Mouse (Mus musculus) olfactory bulb, adult 2 months (tissue): Measurements from ENCODE around the gene Gpr107. TPM values are rescaled to one million over a fixed set of nuclear protein-coding genes. Genes with fewer than 3 reads are reported as not detected.

Experiments used
- H3K27ac ChIP-seq: fragments of 200-500 bp; 2 replicates; pipeline ENCODE4 v1.5.1; 2012; ENCODE audit warnings: low read depth, low read length; ENCODE audit not compliant: insufficient read depth
- H3K4me1 ChIP-seq: fragments of 200-500 bp; 2 replicates; pipeline ENCODE4 v1.6.1; 2012; ENCODE audit warnings: low read length; ENCODE audit not compliant: control insufficient read depth, insufficient read depth
- H3K4me3 ChIP-seq: fragments of 200-500 bp; 2 replicates; pipeline ENCODE4 v1.5.1; 2012; ENCODE audit warnings: mild to moderate bottlenecking, low read depth, low read length, moderate library complexity; ENCODE audit not compliant: insufficient read depth
- CTCF ChIP-seq: fragments of 200-500 bp; IDR thresholded peaks from 2 replicates; pipeline ENCODE4 v1.5.1; 2012; ENCODE audit warnings: low read depth, mild to moderate bottlenecking, low read length, moderate library complexity; ENCODE audit not compliant: insufficient read depth
- POLR2A ChIP-seq: fragments of 200-500 bp; IDR thresholded peaks from 2 replicates; pipeline ENCODE4 v1.6.1; 2012; ENCODE audit warnings: mild to moderate bottlenecking, low read depth, low read length, moderate library complexity; ENCODE audit not compliant: insufficient read depth
- WGBS: fragments of 180-500 bp; shearing (Covaris S2); methylation state at CpG from one replicate; pipeline ENCODE4 v1.1.7; 2018; 5-methylcytosine and 5-hydroxymethylcytosine counted together
- polyA plus RNA-seq: library from polyadenylated mRNA; stranded (reverse); fragments of >200 nt; gene quantifications from 2 replicates; pipeline ENCODE4 v1.2.4, GENCODE M21; 2012; ENCODE audit warnings: low replicate concordance; ENCODE audit not compliant: missing spikeins, insufficient read depth, insufficient read length

Gene Gpr107
- polyA plus RNA-seq, result not detected in 2 replicates

DNA sequence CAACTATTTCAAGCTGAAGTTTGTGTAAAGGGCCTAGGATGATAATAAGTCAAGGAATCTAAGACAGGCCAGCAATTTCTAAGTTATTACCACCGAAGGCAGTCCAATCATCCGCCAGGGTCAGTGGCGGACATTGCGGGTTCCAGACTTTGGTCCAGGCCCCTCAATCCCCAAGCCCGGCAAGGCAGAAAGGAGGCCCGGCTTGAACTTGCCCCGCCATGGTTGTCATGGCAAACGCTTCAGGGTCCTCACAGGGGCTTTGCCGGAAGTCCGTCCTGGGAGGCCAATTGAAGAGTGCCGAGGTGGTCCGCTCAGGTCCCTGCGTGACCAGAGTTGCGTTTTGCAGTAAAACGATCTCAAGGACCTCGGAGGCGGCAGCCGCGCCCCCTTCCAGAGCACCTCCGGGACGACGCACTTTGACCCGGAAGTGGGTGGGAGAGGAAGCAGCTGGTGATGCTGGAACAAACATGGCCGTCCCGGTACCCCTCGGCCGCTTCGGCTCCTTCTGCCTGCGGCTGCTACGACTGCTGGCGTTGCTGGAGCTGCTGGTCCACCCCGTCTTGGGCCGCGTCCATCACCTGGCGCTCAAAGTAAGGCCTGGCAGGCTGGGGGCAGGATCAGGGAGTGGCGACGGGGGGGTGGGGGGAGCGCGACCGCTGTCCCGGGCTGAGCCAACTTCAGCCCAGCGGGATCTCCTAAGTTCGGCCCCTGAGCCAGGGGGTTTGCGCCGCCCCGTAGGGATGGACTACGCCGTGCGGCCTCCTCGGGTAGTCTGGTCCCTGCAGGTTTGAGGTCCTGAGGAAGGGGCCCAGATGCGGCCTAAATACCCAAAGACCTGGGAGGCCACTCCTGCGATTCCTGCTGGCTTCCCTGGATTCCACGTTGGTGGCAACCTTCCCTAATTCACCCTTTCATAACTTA lies at the start of gene Gpr107:
Gene Gpr107, plus strand, starts transcription at position 425 of the 921 bp plus-strand sequence.
- TF ChIP-seq CTCF, result no peak
- peak; percentile 44 for TF ChIP-seq POLR2A
- Histone ChIP-seq H3K4me3 (peak within 1 kb of the TSS; percentile 81), H3K4me1 (peaks cover 2% of the 10 kb centered on the region; the same call in 1 of the 2 replicates), H3K27ac (no peak within 1 kb of the TSS)
- WGBS, result under 1% methylated on average over 53 of the region's 53 CpGs

DNA sequence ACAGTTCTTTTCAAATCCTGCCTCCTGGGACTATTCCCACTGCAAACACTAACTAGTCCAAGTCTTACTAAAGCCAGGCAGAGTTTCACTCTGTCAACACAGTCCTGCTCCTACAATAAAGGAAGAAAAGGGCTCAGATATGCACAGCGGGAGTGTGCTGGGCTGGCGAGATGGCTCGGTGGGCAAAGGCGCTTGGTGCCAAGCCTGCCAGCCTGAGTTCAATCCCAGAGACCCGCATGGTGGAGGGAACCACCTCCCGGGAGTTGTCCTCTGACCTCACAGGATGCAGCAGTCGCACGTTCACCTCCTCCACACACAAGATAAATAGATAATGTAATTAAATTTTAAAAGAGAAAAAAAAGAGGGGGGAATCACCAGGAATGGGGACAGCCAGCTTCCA lies 48.8 kb upstream of the Gpr107 start:
- no peak overlapping the region for H3K4me3 ChIP-seq
- WGBS, result 69% methylated on average over 8 of the region's 8 CpGs
- no peak overlapping the region for H3K27ac ChIP-seq
- TF ChIP-seq CTCF, result no peak
- peaks cover 14% of the 10 kb centered on the region for H3K4me1 ChIP-seq

GRCm38 (mm10) chr2:31105279-31105678 lies 46.8 kb upstream of the Gpr107 start:
- 57% methylated on average over 3 of the region's 3 CpGs for WGBS
- Histone ChIP-seq H3K4me1 (peaks cover 14% of the 10 kb centered on the region), H3K27ac (no peak overlapping the region), H3K4me3 (no peak overlapping the region)
- no peak for TF ChIP-seq POLR2A
- no peak for TF ChIP-seq CTCF

DNA sequence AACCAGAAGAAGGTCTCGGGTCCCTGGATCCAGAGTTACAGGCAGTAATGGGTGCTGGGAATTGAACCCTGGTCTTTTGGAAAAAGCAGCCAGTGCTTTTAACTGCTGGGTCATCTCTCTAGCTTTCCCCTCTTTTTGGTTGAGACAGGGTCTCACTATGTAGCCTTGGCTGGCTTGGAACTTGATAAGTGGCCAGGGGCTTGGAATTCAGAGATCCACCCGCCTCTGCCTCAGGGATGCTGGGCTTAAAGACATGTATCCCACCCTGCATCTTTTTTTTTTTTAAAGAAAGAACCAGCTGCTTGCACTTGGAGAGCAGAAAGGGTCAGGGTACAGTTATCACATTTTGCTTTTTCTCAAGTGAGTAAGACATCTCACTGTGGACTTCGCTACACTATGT lies 46.1 kb upstream of the Gpr107 start:
- WGBS, result 92% methylated on average over 3 of the region's 3 CpGs
- Histone ChIP-seq H3K4me3 (no peak overlapping the region), H3K27ac (no peak overlapping the region), H3K4me1 (peaks cover 12% of the 10 kb centered on the region)
- TF ChIP-seq POLR2A (no peak), CTCF (no peak)

- TF ChIP-seq POLR2A, result no peak
- no peak for TF ChIP-seq CTCF
- 36% methylated on average over 11 of the region's 11 CpGs for WGBS
- no peak overlapping the region for H3K4me3 ChIP-seq
- H3K4me1 ChIP-seq, result peaks cover 12% of the 10 kb centered on the region
- no peak overlapping the region; the same call in 1 of the 2 replicates for H3K27ac ChIP-seq
These were observed 45.3 kb upstream of the Gpr107 start for GRCm38 (mm10) chr2:31106621-31107320.

DNA sequence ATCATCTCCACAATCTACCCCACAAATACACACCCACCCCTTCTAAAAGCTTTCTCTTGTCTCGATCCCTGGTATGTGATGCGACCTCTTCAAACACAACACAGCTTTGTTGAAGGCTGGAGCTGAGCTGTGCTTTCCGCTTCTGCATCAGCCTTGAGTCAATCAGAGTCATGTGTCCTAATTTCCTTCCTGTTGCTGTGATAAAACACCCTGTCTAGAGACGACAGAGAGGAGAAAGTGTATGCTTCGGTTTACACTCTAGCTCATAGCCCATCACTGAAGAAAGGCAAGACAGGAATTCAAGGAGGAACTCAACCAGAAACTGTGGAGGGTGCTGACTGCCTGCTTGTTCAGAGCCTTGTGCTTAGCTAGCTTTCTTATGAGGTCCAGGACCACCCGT lies 43.9 kb upstream of the Gpr107 start:
- H3K4me1 ChIP-seq, result peaks cover 12% of the 10 kb centered on the region
- TF ChIP-seq POLR2A (no peak), CTCF (no peak)
- no peak overlapping the region for H3K27ac ChIP-seq
- WGBS, result 72% methylated on average over 6 of the region's 6 CpGs
- H3K4me3 ChIP-seq, result no peak overlapping the region

GRCm38 (mm10) chr2:31109960-31110548 lies 42.1 kb upstream of the Gpr107 start:
- TF ChIP-seq POLR2A (no peak), CTCF (no peak)
- Histone ChIP-seq H3K4me3 (no peak overlapping the region), H3K27ac (no peak overlapping the region), H3K4me1 (peaks cover 12% of the 10 kb centered on the region)
- 60% methylated on average over 12 of the region's 12 CpGs for WGBS

DNA sequence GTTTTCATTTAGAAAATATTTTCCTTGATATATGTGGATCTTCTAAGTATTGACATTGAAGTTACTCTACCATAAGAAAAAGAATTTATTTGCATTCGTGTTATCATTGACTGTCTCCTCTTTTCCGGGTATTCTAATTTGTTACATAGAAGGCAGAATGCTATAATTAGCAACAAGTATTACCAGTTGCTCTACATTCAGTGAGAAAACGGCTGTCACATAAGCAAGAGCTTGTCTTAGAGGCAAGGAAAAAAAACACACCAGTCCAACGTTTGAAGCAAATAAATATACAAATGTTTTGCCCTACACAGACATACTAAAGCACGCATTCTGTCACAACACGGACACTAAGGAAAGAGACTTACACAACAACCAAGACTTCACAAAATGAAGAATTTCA lies 40.4 kb upstream of the Gpr107 start:
- Histone ChIP-seq H3K4me3 (no peak overlapping the region), H3K27ac (no peak overlapping the region), H3K4me1 (peaks cover 8% of the 10 kb centered on the region)
- 31% methylated on average over 6 of the region's 6 CpGs for WGBS
- TF ChIP-seq POLR2A (no peak), CTCF (no peak)
